Mouse (Mus musculus): ENCODE data around the gene Arid3a.

DNA sequence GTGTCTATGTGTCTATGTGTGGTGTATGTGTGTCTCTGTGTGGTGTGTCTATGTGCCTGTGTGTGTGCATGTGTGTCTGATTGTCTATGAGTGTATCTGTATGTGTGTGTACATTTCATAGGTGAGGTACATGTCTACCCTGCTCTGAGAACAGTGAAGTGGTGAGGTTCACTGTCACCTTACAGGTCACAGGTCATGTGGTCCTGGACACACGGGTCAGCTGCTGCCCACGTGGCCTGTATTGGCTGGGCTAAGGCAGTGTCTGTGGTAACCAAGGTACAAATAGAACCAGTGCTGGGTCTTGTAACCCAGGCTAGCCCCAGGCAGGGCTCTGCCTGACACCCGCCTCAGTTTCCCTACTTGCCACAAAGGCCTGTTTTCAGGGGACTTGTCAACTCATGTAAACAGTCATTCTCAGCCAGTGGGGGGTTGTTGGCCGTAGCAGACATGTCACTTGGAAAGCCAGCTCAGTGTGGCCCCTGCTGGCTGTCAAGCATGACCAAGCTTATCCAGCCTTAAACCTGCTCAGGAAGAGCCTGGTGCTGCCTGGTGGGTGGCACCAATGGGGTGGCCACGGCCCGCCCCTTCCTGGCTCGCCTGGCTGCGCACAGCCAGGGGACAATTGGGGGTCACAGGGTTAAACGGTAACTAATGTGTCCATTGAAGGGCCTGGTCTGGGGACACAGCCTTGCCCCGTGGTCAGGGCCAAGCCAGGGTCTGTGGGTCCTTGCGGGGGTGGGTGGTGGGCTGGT lies 11.1 kb downstream of the Arid3a start:
- TF ChIP-seq POLR2A (IDR thresholded peaks at IDR 0.05; ENCODE audit: borderline replicate concordance, control insufficient read depth, low read depth, low read length) (peak; percentile 5; the same call in 1 of the 2 replicates), CTCF (IDR thresholded peaks at IDR 0.05; ENCODE audit: control insufficient read depth, insufficient read depth, low read length) (no peak)

Data from bone marrow, adult 2 months (tissue).